Mouse (Mus musculus) heart, postnatal 0 days (tissue): Measurements from ENCODE around the gene Cldn22. TPM values are rescaled to one million over a fixed set of nuclear protein-coding genes. Genes with fewer than 3 reads are reported as not detected.
"Not testable (repeated sequence)": the region's sequence is repeated elsewhere in the genome, so short reads cannot be mapped to it uniquely, and the experiment has no call there.

Experiments used
- ATAC-seq: fragments of 200-750 bp; cut with Nextera tagmentation; 2 replicates; pipeline ENCODE4 v1.8.0; 2017; ENCODE audit warnings: low read depth, moderate number of reproducible peaks, moderate library complexity; ENCODE audit not compliant: insufficient read depth
- DNase-seq: peaks from one replicate; pipeline ENCODE4 v3.0.0-alpha.2; 2016; ENCODE audit warnings: low spot score
- H3K27ac ChIP-seq: fragments of 300-500 bp; sonication (generic); 2 replicates; pipeline ENCODE4 v1.5.1; 2014; ENCODE audit warnings: low read depth, mild to moderate bottlenecking
- H3K27me3 ChIP-seq: fragments of 300-500 bp; sonication (generic); 2 replicates; pipeline ENCODE4 v1.6.1; 2014; ENCODE audit warnings: low read length, mixed read lengths; ENCODE audit not compliant: control insufficient read depth, insufficient read depth
- H3K36me3 ChIP-seq: fragments of 300-500 bp; sonication (generic); replicated peaks from 2 replicates; pipeline ENCODE4 v1.6.1; 2014; ENCODE audit warnings: low read length, mixed read lengths; ENCODE audit not compliant: control insufficient read depth, insufficient read depth
- H3K4me1 ChIP-seq: fragments of 300-500 bp; sonication (generic); 2 replicates; pipeline ENCODE4 v1.6.1; 2014; ENCODE audit warnings: antibody characterized with exemption; ENCODE audit not compliant: control insufficient read depth, insufficient read depth
- H3K4me2 ChIP-seq: fragments of 300-500 bp; sonication (generic); 2 replicates; pipeline ENCODE4 v1.6.1; 2014; ENCODE audit warnings: low read depth, mild to moderate bottlenecking, low read length, moderate library complexity
- H3K4me3 ChIP-seq: fragments of 300-500 bp; sonication (generic); 2 replicates; pipeline ENCODE4 v1.5.1; 2014; ENCODE audit warnings: low read depth, low read length
- H3K9ac ChIP-seq: fragments of 300-500 bp; sonication (generic); replicated peaks from 2 replicates; pipeline ENCODE4 v1.6.1; 2014; ENCODE audit warnings: low read depth, low read length, mixed read lengths
- H3K9me3 ChIP-seq: fragments of 300-500 bp; sonication (generic); replicated peaks from 2 replicates; pipeline ENCODE4 v1.6.1; 2016; ENCODE audit warnings: low read length; ENCODE audit not compliant: control insufficient read depth
- CTCF ChIP-seq: IDR thresholded peaks from 2 replicates; pipeline ENCODE4 v1.5.1; 2016; ENCODE audit warnings: antibody characterized with exemption, control low read depth, low read depth
- EP300 ChIP-seq: IDR thresholded peaks from 2 replicates; pipeline ENCODE4 v1.6.1; 2016; ENCODE audit warnings: antibody characterized with exemption, low read depth
- WGBS: fragments of 180-500 bp; shearing (Covaris S2); extraction: QIAGEN DNeasy Blood & Tissue Kit; methylation state at CpG from one replicate; pipeline ENCODE4 v1.1.7; 2014; 5-methylcytosine and 5-hydroxymethylcytosine counted together
- polyA plus RNA-seq: library from polyadenylated mRNA; unstranded; fragments of >200 nt; fragmentation: Nextera tagmentation; extraction: Ambion mirVana; gene quantifications from 2 replicates; pipeline ENCODE4 v1.2.1, GENCODE M21; 2015
- total RNA-seq: library from RNA; depleted of rRNA; stranded (reverse); fragments of >200 nt; gene quantifications from 2 replicates; pipeline ENCODE4 v1.2.3, GENCODE M21; 2014; ENCODE audit warnings: low replicate concordance

Cldn22 gene
- total and polyA plus RNA-seq, 2 experiments from 2014 or later: not detected

DNA sequence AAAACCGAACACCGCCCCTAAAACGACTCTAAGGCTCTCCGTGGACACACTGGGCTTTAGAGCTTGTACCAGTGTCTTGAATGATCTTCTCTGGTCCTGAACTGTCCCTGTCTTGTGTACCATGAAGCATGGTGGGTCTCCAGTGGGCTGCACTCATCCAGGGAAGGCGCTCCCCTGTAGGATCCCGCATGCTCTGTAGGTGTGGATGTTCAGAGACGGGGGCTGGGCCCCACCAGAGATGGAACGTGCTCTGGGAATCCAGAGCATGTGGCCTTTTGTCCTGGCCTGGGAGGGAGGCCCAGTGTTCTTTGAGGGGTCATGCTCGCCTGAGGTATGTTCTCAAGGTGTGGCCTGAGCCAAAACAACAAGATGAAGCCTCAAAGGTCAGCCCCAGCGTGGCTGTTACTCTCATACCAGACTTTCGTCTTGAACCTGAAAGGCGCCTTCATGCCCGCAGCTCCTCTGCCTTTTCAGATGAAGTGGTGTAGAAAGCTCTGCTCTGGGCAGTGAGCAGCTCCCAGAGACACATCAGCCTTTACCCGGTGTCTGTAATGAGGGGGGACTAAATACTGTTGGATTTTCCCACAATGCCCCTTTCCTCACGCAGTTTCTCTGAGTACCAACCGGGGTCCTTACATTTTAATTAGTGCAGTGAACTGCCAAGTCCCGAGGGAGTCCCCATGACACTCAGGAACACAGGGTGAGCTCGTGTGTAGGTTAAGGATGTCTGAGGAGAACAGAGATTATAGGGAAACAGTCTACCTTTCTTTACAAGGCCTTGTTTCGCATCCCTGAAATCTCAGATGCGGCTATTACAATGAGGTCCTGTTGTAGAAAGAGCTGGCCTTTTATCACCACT lies 3.1 kb upstream of the Cldn22 start:
- Histone ChIP-seq H3K9me3 (no peaks in the 10 kb centered on the region), H3K4me3 (no peak overlapping the region), H3K9ac (no peak overlapping the region), H3K36me3 (no peaks in the 10 kb centered on the region), H3K4me1 (no peaks in the 10 kb centered on the region), H3K4me2 (no peak overlapping the region), H3K27ac (no peak overlapping the region), H3K27me3 (no peaks in the 10 kb centered on the region)
- no peak for DNase-seq
- 85% methylated on average over 20 of the region's 20 CpGs for WGBS
- no peak for TF ChIP-seq EP300
- no peak for TF ChIP-seq CTCF
- ATAC-seq: no peak

GRCm38 (mm10) chr8:47821843-47822242 lies 2.4 kb upstream of the Cldn22 start, which contains the start of gene Cldn24:
Cldn24 (plus strand) TSS chr8:47822143.
- no peak for TF ChIP-seq CTCF
- TF ChIP-seq EP300: no peak

DNA sequence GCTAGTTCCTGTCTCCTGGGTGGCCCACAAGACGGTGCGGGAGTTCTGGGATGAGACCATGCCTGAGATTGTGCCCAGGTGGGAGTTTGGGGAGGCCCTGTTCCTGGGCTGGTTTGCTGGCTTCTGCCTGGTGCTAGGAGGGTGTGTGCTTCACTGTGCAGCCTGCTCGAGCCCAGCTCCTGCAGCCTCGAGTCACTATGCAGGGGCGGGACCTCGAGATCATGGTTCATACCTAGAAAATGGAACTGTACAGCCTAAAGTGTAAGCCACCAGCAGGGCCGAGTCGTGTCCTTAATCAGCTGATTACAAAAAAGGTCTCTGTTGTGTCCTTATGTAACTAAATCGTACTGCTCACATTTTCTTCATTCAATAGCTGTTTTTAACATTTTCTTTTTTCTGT lies 1.7 kb upstream of the Cldn22 start:
- not testable (repeated sequence) for H3K4me3 ChIP-seq, H3K4me1 ChIP-seq, H3K9ac ChIP-seq, DNase-seq, ATAC-seq, H3K36me3 ChIP-seq, H3K4me2 ChIP-seq, H3K9me3 ChIP-seq, H3K27ac ChIP-seq, H3K27me3 ChIP-seq
- WGBS: 70% methylated on average over 7 of the region's 9 CpGs

More at GRCm38 (mm10) chr8:47821843-47822242, 2.4 kb upstream of the Cldn22 start, which contains the start of gene Cldn24:
- Histone ChIP-seq H3K9me3 (no peaks in the 10 kb centered on the region), H3K27me3 (no peaks in the 10 kb centered on the region), H3K4me1 (no peaks in the 10 kb centered on the region), H3K36me3 (0 out of 2 replicates have a peak, but pooled peaks cover under 1% of the 10 kb centered on the region), H3K9ac (no peak within 1 kb of the TSS), H3K4me3 (no peak within 1 kb of the TSS), H3K4me2 (no peak within 1 kb of the TSS), H3K27ac (no peak within 1 kb of the TSS)
- no peak for ATAC-seq
- DNase-seq: no peak
- WGBS: 85% methylated on average over 6 of the region's 6 CpGs

- Histone ChIP-seq H3K4me2 (no peak overlapping the region), H3K4me1 (no peaks in the 10 kb centered on the region), H3K4me3 (no peak overlapping the region), H3K9me3 (no peaks in the 10 kb centered on the region), H3K36me3 (peaks cover 14% of the 10 kb centered on the region), H3K27ac (no peak overlapping the region), H3K9ac (no peak overlapping the region), H3K27me3 (no peaks in the 10 kb centered on the region)
- 80% methylated on average over 10 of the region's 10 CpGs for WGBS
- DNase-seq (no peak), ATAC-seq (no peak)
- TF ChIP-seq CTCF: no peak
- no peak for TF ChIP-seq EP300
These were observed 505 bp upstream of the Cldn22 start for GRCm38 (mm10) chr8:47823777-47824176.

DNA sequence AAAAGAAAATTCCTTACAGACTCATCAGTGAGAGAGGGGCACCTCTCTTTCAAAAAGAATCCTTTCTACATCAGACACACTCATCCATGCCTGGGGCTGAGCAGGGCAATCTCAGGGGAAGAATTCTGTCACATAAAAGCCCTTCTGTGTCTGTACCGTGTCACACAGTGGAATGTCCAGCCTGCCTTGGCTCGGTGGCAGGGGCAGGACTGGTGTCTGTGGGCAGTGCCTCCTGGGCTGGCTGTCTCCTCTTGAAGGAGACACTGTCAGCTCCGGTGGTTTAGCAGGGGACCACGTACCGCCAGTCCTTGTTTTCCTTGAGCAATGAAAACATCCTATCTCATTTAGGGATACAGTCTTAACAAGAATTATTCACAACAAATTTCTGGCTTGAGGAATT lies 1.3 kb downstream of the Cldn22 start:
- H3K4me2 ChIP-seq: no peak overlapping the region
- WGBS: 27% methylated on average over 5 of the region's 5 CpGs
- H3K9ac ChIP-seq: no peak overlapping the region
- TF ChIP-seq CTCF (no peak), EP300 (no peak)
- no peaks in the 10 kb centered on the region for H3K27me3 ChIP-seq
- H3K27ac ChIP-seq: no peak overlapping the region
- H3K4me3 ChIP-seq: no peak overlapping the region
- no peaks in the 10 kb centered on the region for H3K4me1 ChIP-seq
- ATAC-seq (peak; percentile 67), DNase-seq (no peak)
- peaks cover 32% of the 10 kb centered on the region for H3K36me3 ChIP-seq
- H3K9me3 ChIP-seq: no peaks in the 10 kb centered on the region
